Mouse (Mus musculus) midbrain, embryonic 10.5 days (tissue): ENCODE data around the gene Apex2. TPM values are rescaled to one million over a fixed set of nuclear protein-coding genes. Genes with fewer than 3 reads are reported as not detected.

ENCODE experiments used
- DNase-seq: peaks from one replicate; pipeline ENCODE4 v3.0.0-alpha.2; 2017; ENCODE audit warnings: low spot score
- H3K27ac ChIP-seq: fragments of 300-500 bp; sonication (generic); replicated peaks from 2 replicates; pipeline ENCODE4 v1.5.1; 2016; ENCODE audit warnings: mild to moderate bottlenecking
- H3K27me3 ChIP-seq: fragments of 300-500 bp; sonication (generic); 2 replicates; pipeline ENCODE4 v1.6.1; 2016; ENCODE audit warnings: low read depth, mild to moderate bottlenecking; ENCODE audit not compliant: poor library complexity, severe bottlenecking
- H3K36me3 ChIP-seq: fragments of 300-500 bp; sonication (generic); 2 replicates; pipeline ENCODE4 v1.6.1; 2016; ENCODE audit warnings: mild to moderate bottlenecking, moderate library complexity
- H3K4me1 ChIP-seq: fragments of 300-500 bp; sonication (generic); 2 replicates; pipeline ENCODE4 v1.6.1; 2016
- H3K4me3 ChIP-seq: fragments of 300-500 bp; sonication (generic); 2 replicates; pipeline ENCODE4 v1.5.1; 2016; ENCODE audit warnings: mild to moderate bottlenecking, moderate library complexity
- H3K9me3 ChIP-seq: fragments of 300-500 bp; sonication (generic); replicated peaks from 2 replicates; pipeline ENCODE4 v1.6.1; 2016; ENCODE audit warnings: mild to moderate bottlenecking
- WGBS: fragments of 180-500 bp; shearing (Covaris S2); methylation state at CpG from one replicate; pipeline ENCODE4 v1.1.7; 2016; 5-methylcytosine and 5-hydroxymethylcytosine counted together
- microRNA-seq: library from miRNA; unstranded; fragments of <30 nt; microRNA quantifications from one replicate; pipeline ENCODE4, GENCODE M21; 2017
- polyA plus RNA-seq: library from polyadenylated mRNA; unstranded; fragments of >200 nt; fragmentation: Nextera tagmentation; extraction: Ambion mirVana; gene quantifications from 2 replicates; pipeline ENCODE4 v1.2.1, GENCODE M21; 2016

Gene Apex2
- polyA plus RNA-seq, 1 experiment from 2014 or later, result 26.4 TPM

- no peak overlapping the region for H3K4me3 ChIP-seq
- 91% methylated on average over 1 of the region's 1 CpGs for WGBS
- no peaks in the 10 kb centered on the region for H3K4me1 ChIP-seq
- no peak overlapping the region for H3K27ac ChIP-seq
- DNase-seq, result no peak
- H3K9me3 ChIP-seq, result no peaks in the 10 kb centered on the region
- no peaks in the 10 kb centered on the region for H3K27me3 ChIP-seq
- H3K36me3 ChIP-seq, result no peaks in the 10 kb centered on the region
These were observed 118.3 kb downstream of the Apex2 start for GRCm38 (mm10) chrX:150471416-150471815.

Small RNA genes within 50 kb of the gene (microRNA-seq; reads per million reads assigned to microRNA genes)
- gene Mir3620, result not detected

Other genes starting within 250 kb of the Apex2 start
- gene Tmem29, start 130.7 kb downstream of the Apex2 start, polyA plus RNA-seq, result 41.5 and 42.2 TPM in 2 replicates
- 47.9 and 60.9 TPM in 2 replicates for gene Alas2, start 42.5 kb downstream of the Apex2 start, polyA plus RNA-seq
- 6.8 and 7.1 TPM in 2 replicates for gene Pfkfb1, start 1.6 kb downstream of the Apex2 start, polyA plus RNA-seq
- 34.8 and 44.8 TPM in 2 replicates for gene Tro, start 67.7 kb upstream of the Apex2 start, polyA plus RNA-seq
- gene Maged2, start 224.5 kb upstream of the Apex2 start, polyA plus RNA-seq, result 251 and 296 TPM in 2 replicates